Mouse (Mus musculus): ENCODE data around the gene Brd4. TPM values are rescaled to one million over a fixed set of nuclear protein-coding genes. Genes with fewer than 3 reads are reported as not detected.

Gene Brd4
- polyA plus RNA-seq, 1 experiment = 19.2 TPM

GRCm38 (mm10) chr17:32262831-32263559, 21.5 kb downstream of the Brd4 start:
- Histone ChIP-seq H3K4me3 (ENCODE audit: insufficient read depth, low read depth, low read length) (no peak overlapping the region), H3K27ac (replicated peaks; ENCODE audit: low read depth, low read length) (no peak overlapping the region), H3K4me1 (ENCODE audit: control insufficient read depth, insufficient read depth, insufficient read length, low read length) (peaks cover 10% of the 10 kb centered on the region)

GRCm38 (mm10) chr17:32258869-32259268, 25.7 kb downstream of the Brd4 start:
- Histone ChIP-seq H3K27ac (replicated peaks; ENCODE audit: low read depth, low read length) (no peak overlapping the region), H3K4me3 (ENCODE audit: insufficient read depth, low read depth, low read length) (no peak overlapping the region), H3K4me1 (ENCODE audit: control insufficient read depth, insufficient read depth, insufficient read length, low read length) (peaks cover 7% of the 10 kb centered on the region)

GRCm38 (mm10) chr17:32257944-32258343, 26.6 kb downstream of the Brd4 start:
- Histone ChIP-seq H3K4me3 (ENCODE audit: insufficient read depth, low read depth, low read length) (no peak overlapping the region), H3K4me1 (ENCODE audit: control insufficient read depth, insufficient read depth, insufficient read length, low read length) (peaks cover 5% of the 10 kb centered on the region), H3K27ac (replicated peaks; ENCODE audit: low read depth, low read length) (no peak overlapping the region)

- no peak overlapping the region for H3K4me3 ChIP-seq (ENCODE audit: insufficient read depth, low read depth, low read length)
- peaks cover 2% of the 10 kb centered on the region for H3K4me1 ChIP-seq (ENCODE audit: control insufficient read depth, insufficient read depth, insufficient read length, low read length)
- no peak overlapping the region for H3K27ac ChIP-seq (replicated peaks; ENCODE audit: low read depth, low read length)
These were observed 27.1 kb downstream of the Brd4 start for GRCm38 (mm10) chr17:32257452-32257851.

- H3K4me1 ChIP-seq (ENCODE audit: control insufficient read depth, insufficient read depth, insufficient read length, low read length) = peaks cover 2% of the 10 kb centered on the region
- H3K4me3 ChIP-seq (ENCODE audit: insufficient read depth, low read depth, low read length) = no peak overlapping the region
- H3K27ac ChIP-seq (replicated peaks; ENCODE audit: low read depth, low read length) = no peak overlapping the region
These were observed 27.6 kb downstream of the Brd4 start for GRCm38 (mm10) chr17:32256896-32257295.

- Histone ChIP-seq H3K27ac (replicated peaks; ENCODE audit: low read depth, low read length) (no peak overlapping the region), H3K4me1 (ENCODE audit: control insufficient read depth, insufficient read depth, insufficient read length, low read length) (peaks cover 4% of the 10 kb centered on the region), H3K4me3 (ENCODE audit: insufficient read depth, low read depth, low read length) (no peak overlapping the region)
These were observed 31.3 kb downstream of the Brd4 start for GRCm38 (mm10) chr17:32253261-32253660.

- no peak overlapping the region for H3K27ac ChIP-seq (replicated peaks; ENCODE audit: low read depth, low read length)
- peaks cover 2% of the 10 kb centered on the region for H3K4me1 ChIP-seq (ENCODE audit: control insufficient read depth, insufficient read depth, insufficient read length, low read length)
These were observed 32.6 kb downstream of the Brd4 start for GRCm38 (mm10) chr17:32251827-32252470.

GRCm38 (mm10) chr17:32250066-32250465, 34.5 kb downstream of the Brd4 start:
- H3K4me3 ChIP-seq (ENCODE audit: insufficient read depth, low read depth, low read length) = no peak overlapping the region
- H3K27ac ChIP-seq (replicated peaks; ENCODE audit: low read depth, low read length) = no peak overlapping the region
- H3K4me1 ChIP-seq (ENCODE audit: control insufficient read depth, insufficient read depth, insufficient read length, low read length) = peaks cover 2% of the 10 kb centered on the region

More at GRCm38 (mm10) chr17:32251827-32252470, 32.6 kb downstream of the Brd4 start:
- H3K4me3 ChIP-seq (ENCODE audit: insufficient read depth, low read depth, low read length) = no peak overlapping the region

- Histone ChIP-seq H3K4me1 (ENCODE audit: control insufficient read depth, insufficient read depth, insufficient read length, low read length) (peaks cover 6% of the 10 kb centered on the region), H3K4me3 (ENCODE audit: insufficient read depth, low read depth, low read length) (no peak overlapping the region)
These were observed 36.3 kb downstream of the Brd4 start for GRCm38 (mm10) chr17:32248192-32248591.

GRCm38 (mm10) chr17:32247616-32248015, 36.9 kb downstream of the Brd4 start:
- Histone ChIP-seq H3K4me1 (ENCODE audit: control insufficient read depth, insufficient read depth, insufficient read length, low read length) (peaks cover 7% of the 10 kb centered on the region), H3K27ac (replicated peaks; ENCODE audit: low read depth, low read length) (no peak overlapping the region), H3K4me3 (ENCODE audit: insufficient read depth, low read depth, low read length) (no peak overlapping the region)

More at GRCm38 (mm10) chr17:32248192-32248591, 36.3 kb downstream of the Brd4 start:
- H3K27ac ChIP-seq (replicated peaks; ENCODE audit: low read depth, low read length) = no peak overlapping the region

GRCm38 (mm10) chr17:32246117-32246516, 38.4 kb downstream of the Brd4 start:
- peaks cover 8% of the 10 kb centered on the region for H3K4me1 ChIP-seq (ENCODE audit: control insufficient read depth, insufficient read depth, insufficient read length, low read length)
- H3K27ac ChIP-seq (replicated peaks; ENCODE audit: low read depth, low read length) = no peak overlapping the region
- H3K4me3 ChIP-seq (ENCODE audit: insufficient read depth, low read depth, low read length) = no peak overlapping the region

GRCm38 (mm10) chr17:32240881-32241531, 43.5 kb downstream of the Brd4 start:
- Histone ChIP-seq H3K27ac (replicated peaks; ENCODE audit: low read depth, low read length) (no peak overlapping the region), H3K4me3 (ENCODE audit: insufficient read depth, low read depth, low read length) (no peak overlapping the region), H3K4me1 (ENCODE audit: control insufficient read depth, insufficient read depth, insufficient read length, low read length) (peaks cover 6% of the 10 kb centered on the region)

GRCm38 (mm10) chr17:32238589-32238988, 45.9 kb downstream of the Brd4 start:
- Histone ChIP-seq H3K4me3 (ENCODE audit: insufficient read depth, low read depth, low read length) (no peak overlapping the region), H3K4me1 (ENCODE audit: control insufficient read depth, insufficient read depth, insufficient read length, low read length) (peaks cover 8% of the 10 kb centered on the region; the same call in 1 of the 2 replicates), H3K27ac (replicated peaks; ENCODE audit: low read depth, low read length) (no peak overlapping the region)

GRCm38 (mm10) chr17:32235534-32236191, 48.9 kb downstream of the Brd4 start:
- peaks cover 5% of the 10 kb centered on the region; the same call in 1 of the 2 replicates for H3K4me1 ChIP-seq (ENCODE audit: control insufficient read depth, insufficient read depth, insufficient read length, low read length)
- H3K4me3 ChIP-seq (ENCODE audit: insufficient read depth, low read depth, low read length) = no peak overlapping the region
- no peak overlapping the region for H3K27ac ChIP-seq (replicated peaks; ENCODE audit: low read depth, low read length)

GRCm38 (mm10) chr17:32233174-32233573, 51.3 kb downstream of the Brd4 start:
- H3K4me1 ChIP-seq (ENCODE audit: control insufficient read depth, insufficient read depth, insufficient read length, low read length) = 0 out of 2 replicates have a peak, but pooled peaks cover 5% of the 10 kb centered on the region
- H3K4me3 ChIP-seq (ENCODE audit: insufficient read depth, low read depth, low read length) = no peak overlapping the region
- no peak overlapping the region for H3K27ac ChIP-seq (replicated peaks; ENCODE audit: low read depth, low read length)
